Mouse (Mus musculus): ENCODE results near the gene Irgm1. TPM values are rescaled to one million over a fixed set of nuclear protein-coding genes. Genes with fewer than 3 reads are reported as not detected.
"Not testable (repeated sequence)": the region's sequence is repeated elsewhere in the genome, so short reads cannot be mapped to it uniquely, and the experiment has no call there.

Irgm1 gene
- polyA plus RNA-seq, 1 experiment from 2014 or later: 16.2 TPM

GRCm38 (mm10) chr11:48823536-48823972, 47.9 kb downstream of the Irgm1 start:
- under 1% methylated on average over 15 of the region's 15 CpGs for WGBS
- no peaks in the 10 kb centered on the region; the same call in 1 of the 2 replicates for H3K27me3 ChIP-seq (replicated peaks; ENCODE audit: control insufficient read depth, insufficient read depth, low read length)
- H3K9me3 ChIP-seq (ENCODE audit: control insufficient read depth, low read length): no peaks in the 10 kb centered on the region
- peak overlapping the region; percentile 81 for H3K4me2 ChIP-seq (ENCODE audit: low read length)
- H3K4me1 ChIP-seq (replicated peaks; ENCODE audit: control insufficient read depth, insufficient read depth, low read length): peaks cover 13% of the 10 kb centered on the region; the same call in 1 of the 2 replicates
- peak overlapping the region; percentile 46 for H3K4me3 ChIP-seq (ENCODE audit: low read depth, low read length)
- ATAC-seq (replicated peaks; ENCODE audit: low FRiP score, low TSS enrichment, low read depth): peak; percentile 41; the same call in 1 of the 2 replicates
- DNase-seq (ENCODE audit: low spot score): peak; percentile 91
- H3K9ac ChIP-seq (ENCODE audit: low read length): peak overlapping the region; percentile 27; the same call in 1 of the 2 replicates
- no peaks in the 10 kb centered on the region for H3K36me3 ChIP-seq (ENCODE audit: control insufficient read depth, insufficient read depth, low read length)
- H3K27ac ChIP-seq (ENCODE audit: low read depth): no peak overlapping the region

- 40% methylated on average over 14 of the region's 14 CpGs for WGBS
- no peaks in the 10 kb centered on the region for H3K9me3 ChIP-seq (ENCODE audit: control insufficient read depth, low read length)
- no peak for DNase-seq (ENCODE audit: low spot score)
These were observed 48.5 kb downstream of the Irgm1 start for GRCm38 (mm10) chr11:48822768-48823512.

GRCm38 (mm10) chr11:48821299-48821698, 50.2 kb downstream of the Irgm1 start:
- H3K4me3 ChIP-seq (ENCODE audit: low read depth, low read length); H3K9me3 ChIP-seq (ENCODE audit: control insufficient read depth, low read length); H3K9ac ChIP-seq (ENCODE audit: low read length); ATAC-seq (replicated peaks; ENCODE audit: low FRiP score, low TSS enrichment, low read depth); H3K36me3 ChIP-seq (ENCODE audit: control insufficient read depth, insufficient read depth, low read length); H3K27me3 ChIP-seq (replicated peaks; ENCODE audit: control insufficient read depth, insufficient read depth, low read length); H3K27ac ChIP-seq (ENCODE audit: low read depth); DNase-seq (ENCODE audit: low spot score); H3K4me2 ChIP-seq (ENCODE audit: low read length): not testable (repeated sequence)
- H3K4me1 ChIP-seq (replicated peaks; ENCODE audit: control insufficient read depth, insufficient read depth, low read length): peaks cover 13% of the 10 kb centered on the region; the same call in 1 of the 2 replicates
- WGBS: 84% methylated on average over 14 of the region's 14 CpGs

More at GRCm38 (mm10) chr11:48822768-48823512, 48.5 kb downstream of the Irgm1 start:
- no peak for ATAC-seq (replicated peaks; ENCODE audit: low FRiP score, low TSS enrichment, low read depth)
- Histone ChIP-seq H3K36me3 (ENCODE audit: control insufficient read depth, insufficient read depth, low read length) (no peaks in the 10 kb centered on the region), H3K4me1 (replicated peaks; ENCODE audit: control insufficient read depth, insufficient read depth, low read length) (peaks cover 13% of the 10 kb centered on the region; the same call in 1 of the 2 replicates), H3K4me2 (ENCODE audit: low read length) (peak overlapping the region; percentile 81), H3K27me3 (replicated peaks; ENCODE audit: control insufficient read depth, insufficient read depth, low read length) (no peaks in the 10 kb centered on the region; the same call in 1 of the 2 replicates), H3K4me3 (ENCODE audit: low read depth, low read length) (peak overlapping the region; percentile 46), H3K9ac (ENCODE audit: low read length) (0 out of 2 replicates have a peak overlapping the region, but pooled peaks have one; percentile 20), H3K27ac (ENCODE audit: low read depth) (no peak overlapping the region)

- Histone ChIP-seq H3K9ac (ENCODE audit: low read length) (no peak overlapping the region), H3K36me3 (ENCODE audit: control insufficient read depth, insufficient read depth, low read length) (peaks cover 3% of the 10 kb centered on the region), H3K4me1 (replicated peaks; ENCODE audit: control insufficient read depth, insufficient read depth, low read length) (peaks cover 13% of the 10 kb centered on the region; the same call in 1 of the 2 replicates), H3K9me3 (ENCODE audit: control insufficient read depth, low read length) (no peaks in the 10 kb centered on the region), H3K27me3 (replicated peaks; ENCODE audit: control insufficient read depth, insufficient read depth, low read length) (no peaks in the 10 kb centered on the region; the same call in 1 of the 2 replicates), H3K27ac (ENCODE audit: low read depth) (no peak overlapping the region), H3K4me3 (ENCODE audit: low read depth, low read length) (no peak overlapping the region), H3K4me2 (ENCODE audit: low read length) (no peak overlapping the region)
- DNase-seq (ENCODE audit: low spot score) (no peak), ATAC-seq (replicated peaks; ENCODE audit: low FRiP score, low TSS enrichment, low read depth) (no peak)
These were observed 51.2 kb downstream of the Irgm1 start for GRCm38 (mm10) chr11:48820308-48820674.

GRCm38 (mm10) chr11:48819614-48820307, 51.7 kb downstream of the Irgm1 start:
- H3K36me3 ChIP-seq (ENCODE audit: control insufficient read depth, insufficient read depth, low read length): peaks cover 7% of the 10 kb centered on the region
- 74% methylated on average over 7 of the region's 7 CpGs for WGBS
- no peak overlapping the region for H3K27ac ChIP-seq (ENCODE audit: low read depth)
- H3K4me2 ChIP-seq (ENCODE audit: low read length): no peak overlapping the region
- no peaks in the 10 kb centered on the region for H3K9me3 ChIP-seq (ENCODE audit: control insufficient read depth, low read length)
- ATAC-seq (replicated peaks; ENCODE audit: low FRiP score, low TSS enrichment, low read depth): no peak
- no peak overlapping the region for H3K9ac ChIP-seq (ENCODE audit: low read length)
- no peak for DNase-seq (ENCODE audit: low spot score)
- H3K4me1 ChIP-seq (replicated peaks; ENCODE audit: control insufficient read depth, insufficient read depth, low read length): peaks cover 18% of the 10 kb centered on the region
- no peak overlapping the region for H3K4me3 ChIP-seq (ENCODE audit: low read depth, low read length)
- H3K27me3 ChIP-seq (replicated peaks; ENCODE audit: control insufficient read depth, insufficient read depth, low read length): no peaks in the 10 kb centered on the region; the same call in 1 of the 2 replicates

GRCm38 (mm10) chr11:48818346-48818745, 53.1 kb downstream of the Irgm1 start:
- Histone ChIP-seq H3K4me1 (replicated peaks; ENCODE audit: control insufficient read depth, insufficient read depth, low read length) (peaks cover 10% of the 10 kb centered on the region), H3K9ac (ENCODE audit: low read length) (peak overlapping the region; percentile 86), H3K4me2 (ENCODE audit: low read length) (peak overlapping the region; percentile 97), H3K27ac (ENCODE audit: low read depth) (0 out of 2 replicates have a peak overlapping the region, but pooled peaks have one; percentile 95), H3K27me3 (replicated peaks; ENCODE audit: control insufficient read depth, insufficient read depth, low read length) (no peaks in the 10 kb centered on the region), H3K36me3 (ENCODE audit: control insufficient read depth, insufficient read depth, low read length) (peaks cover 17% of the 10 kb centered on the region), H3K4me3 (ENCODE audit: low read depth, low read length) (peak overlapping the region; percentile 80), H3K9me3 (ENCODE audit: control insufficient read depth, low read length) (no peaks in the 10 kb centered on the region)
- DNase-seq (ENCODE audit: low spot score) (peak; percentile 96), ATAC-seq (replicated peaks; ENCODE audit: low FRiP score, low TSS enrichment, low read depth) (peak; percentile 29; the same call in 1 of the 2 replicates)
- 0% methylated on average over 16 of the region's 16 CpGs for WGBS

GRCm38 (mm10) chr11:48817794-48818193, 53.7 kb downstream of the Irgm1 start:
- Histone ChIP-seq H3K27me3 (replicated peaks; ENCODE audit: control insufficient read depth, insufficient read depth, low read length) (no peaks in the 10 kb centered on the region), H3K9me3 (ENCODE audit: control insufficient read depth, low read length) (no peaks in the 10 kb centered on the region), H3K4me3 (ENCODE audit: low read depth, low read length) (peak overlapping the region; percentile 80), H3K4me2 (ENCODE audit: low read length) (peak overlapping the region; percentile 97), H3K27ac (ENCODE audit: low read depth) (peak overlapping the region; percentile 95), H3K9ac (ENCODE audit: low read length) (peak overlapping the region; percentile 86), H3K36me3 (ENCODE audit: control insufficient read depth, insufficient read depth, low read length) (peaks cover 23% of the 10 kb centered on the region), H3K4me1 (replicated peaks; ENCODE audit: control insufficient read depth, insufficient read depth, low read length) (peaks cover 8% of the 10 kb centered on the region)
- ATAC-seq (replicated peaks; ENCODE audit: low FRiP score, low TSS enrichment, low read depth) (no peak), DNase-seq (ENCODE audit: low spot score) (no peak)
- 5% methylated on average over 9 of the region's 9 CpGs for WGBS

- H3K27ac ChIP-seq (ENCODE audit: low read depth): peak within 1 kb of the TSS; percentile 95
- H3K4me2 ChIP-seq (ENCODE audit: low read length): peak within 1 kb of the TSS; percentile 97
- peak; percentile 98 for DNase-seq (ENCODE audit: low spot score)
- H3K9me3 ChIP-seq (ENCODE audit: control insufficient read depth, low read length): no peaks in the 10 kb centered on the region
- peak within 1 kb of the TSS; percentile 80 for H3K4me3 ChIP-seq (ENCODE audit: low read depth, low read length)
- no peaks in the 10 kb centered on the region for H3K27me3 ChIP-seq (replicated peaks; ENCODE audit: control insufficient read depth, insufficient read depth, low read length)
- peaks cover 8% of the 10 kb centered on the region for H3K4me1 ChIP-seq (replicated peaks; ENCODE audit: control insufficient read depth, insufficient read depth, low read length)
- peaks cover 30% of the 10 kb centered on the region for H3K36me3 ChIP-seq (ENCODE audit: control insufficient read depth, insufficient read depth, low read length)
- under 1% methylated on average over 75 of the region's 77 CpGs for WGBS
- peak within 1 kb of the TSS; percentile 86 for H3K9ac ChIP-seq (ENCODE audit: low read length)
- peak; percentile 97 for ATAC-seq (replicated peaks; ENCODE audit: low FRiP score, low TSS enrichment, low read depth)
These were observed 54.5 kb downstream of the Irgm1 start, which contains the start of gene Trim41 for GRCm38 (mm10) chr11:48816800-48817665. TSS of gene Trim41 (minus strand) at chr11:48817353.

All from intestine, embryonic 14.5 days (tissue).